Mouse (Mus musculus): ENCODE measurements around the gene Tnrc18. TPM values are rescaled to one million over a fixed set of nuclear protein-coding genes. Genes with fewer than 3 reads are reported as not detected.

The Tnrc18 gene
- polyA plus RNA-seq, 1 experiment: 0.97 TPM

DNA sequence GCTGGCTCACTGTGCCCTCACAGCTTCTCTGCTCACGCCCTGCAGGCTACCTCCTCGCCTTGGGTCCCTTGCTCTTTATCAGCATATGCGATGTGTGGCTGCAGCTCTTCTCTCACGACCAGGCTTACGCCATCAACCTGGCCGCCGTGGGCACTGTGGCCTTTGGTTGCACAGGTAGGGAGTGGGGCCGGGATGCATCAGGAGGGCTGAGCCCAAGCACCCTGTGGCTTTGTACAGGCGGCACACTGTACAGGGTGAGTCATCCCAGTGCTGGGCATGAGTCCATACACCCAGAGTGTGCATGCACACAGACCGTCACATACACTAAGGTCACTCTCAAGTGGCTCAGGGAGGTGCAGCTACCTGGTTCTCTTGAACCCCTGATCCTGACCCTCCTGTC lies 103.5 kb downstream of the Tnrc18 start:
- no peaks in the 10 kb centered on the region for H3K36me3 ChIP-seq (ENCODE audit: control insufficient read depth)
- H3K4me1 ChIP-seq (ENCODE audit: control insufficient read depth): no peaks in the 10 kb centered on the region
- no peak overlapping the region for H3K4me3 ChIP-seq (replicated peaks)
- no peaks in the 10 kb centered on the region; the same call in 1 of the 2 replicates for H3K27me3 ChIP-seq (ENCODE audit: control insufficient read depth)
- peaks cover 14% of the 10 kb centered on the region for H3K9me3 ChIP-seq (ENCODE audit: control insufficient read depth, low read length)
- TF ChIP-seq GATA1 (IDR thresholded peaks at IDR 0.05; ENCODE audit: low read length) (no peak), TAL1 (IDR thresholded peaks at IDR 0.05; ENCODE audit: low read length) (peak; percentile 24; the same call in 1 of the 3 replicates)

DNA sequence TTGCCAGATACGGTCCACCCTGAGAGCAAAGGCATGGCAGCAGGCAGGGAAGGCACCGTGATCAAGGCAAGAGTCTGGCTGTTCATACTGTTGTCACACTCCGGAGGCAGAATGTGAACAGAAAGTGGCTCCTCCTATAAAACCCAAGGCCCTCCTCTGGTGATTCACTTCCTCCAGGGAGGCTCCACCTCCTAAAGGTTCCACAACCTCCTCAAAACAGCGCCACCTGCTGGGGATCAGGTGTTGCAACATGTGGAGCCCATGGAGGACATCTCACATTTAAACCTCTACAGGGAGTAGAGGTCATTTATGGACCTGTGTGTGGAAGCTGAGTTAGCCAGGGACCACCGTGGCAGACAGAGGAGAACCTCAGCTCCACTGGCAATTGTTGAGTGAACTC lies 105.1 kb downstream of the Tnrc18 start:
- TF ChIP-seq TAL1 (IDR thresholded peaks at IDR 0.05; ENCODE audit: low read length) (no peak), GATA1 (IDR thresholded peaks at IDR 0.05; ENCODE audit: low read length) (no peak)
- Histone ChIP-seq H3K36me3 (ENCODE audit: control insufficient read depth) (no peaks in the 10 kb centered on the region), H3K4me3 (replicated peaks) (no peak overlapping the region), H3K9me3 (ENCODE audit: control insufficient read depth, low read length) (peaks cover 14% of the 10 kb centered on the region), H3K4me1 (ENCODE audit: control insufficient read depth) (no peaks in the 10 kb centered on the region), H3K27me3 (ENCODE audit: control insufficient read depth) (no peaks in the 10 kb centered on the region; the same call in 1 of the 2 replicates)

DNA sequence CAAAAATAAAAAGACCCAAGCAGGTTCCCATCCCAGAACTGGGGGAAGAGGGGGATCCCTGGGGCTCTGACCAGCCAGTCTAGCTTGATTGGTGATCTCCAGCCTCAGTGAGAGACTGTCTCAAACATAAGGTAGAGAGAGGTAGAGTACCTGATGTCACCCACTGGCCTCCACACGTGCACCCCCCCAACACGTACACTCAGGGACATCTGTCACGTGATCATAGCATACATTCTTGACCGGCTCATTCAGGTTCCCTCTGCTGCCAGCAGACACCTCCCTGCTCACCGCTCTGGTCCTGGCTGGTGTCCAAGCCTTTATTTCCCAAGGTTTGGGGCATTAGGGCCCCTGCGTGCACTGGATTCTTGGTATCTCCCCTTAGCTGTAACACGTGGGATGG lies 108.0 kb downstream of the Tnrc18 start:
- H3K36me3 ChIP-seq (ENCODE audit: control insufficient read depth): no peaks in the 10 kb centered on the region
- peaks cover 14% of the 10 kb centered on the region for H3K9me3 ChIP-seq (ENCODE audit: control insufficient read depth, low read length)
- TF ChIP-seq GATA1 (IDR thresholded peaks at IDR 0.05; ENCODE audit: low read length) (no peak), TAL1 (IDR thresholded peaks at IDR 0.05; ENCODE audit: low read length) (no peak)
- H3K4me3 ChIP-seq (replicated peaks): no peak overlapping the region
- no peaks in the 10 kb centered on the region for H3K4me1 ChIP-seq (ENCODE audit: control insufficient read depth)
- H3K27me3 ChIP-seq (ENCODE audit: control insufficient read depth): peaks cover 2% of the 10 kb centered on the region; the same call in 1 of the 2 replicates

DNA sequence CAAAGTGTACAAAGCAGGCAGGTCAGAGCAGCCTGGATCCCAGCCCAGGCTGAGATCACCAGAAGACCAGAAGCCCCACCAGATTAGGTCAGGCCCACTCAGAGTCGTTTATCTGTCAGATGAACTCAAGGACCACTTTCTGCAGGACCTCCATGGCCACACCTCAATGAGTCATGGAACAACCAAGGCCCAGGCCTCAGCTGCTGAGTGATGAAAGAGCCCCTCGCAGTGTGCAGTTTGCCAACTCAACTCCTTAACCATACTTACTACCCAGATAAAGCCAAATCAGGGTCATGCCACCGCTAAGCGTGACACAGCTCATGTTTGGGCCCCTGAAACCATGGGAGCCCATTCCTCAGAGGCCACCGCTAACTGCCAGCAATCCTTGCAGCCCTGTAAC lies 109.8 kb downstream of the Tnrc18 start:
- TF ChIP-seq TAL1 (IDR thresholded peaks at IDR 0.05; ENCODE audit: low read length): no peak
- TF ChIP-seq GATA1 (IDR thresholded peaks at IDR 0.05; ENCODE audit: low read length): no peak
- Histone ChIP-seq H3K36me3 (ENCODE audit: control insufficient read depth) (no peaks in the 10 kb centered on the region), H3K27me3 (ENCODE audit: control insufficient read depth) (peaks cover 19% of the 10 kb centered on the region), H3K4me3 (replicated peaks) (no peak overlapping the region), H3K4me1 (ENCODE audit: control insufficient read depth) (no peaks in the 10 kb centered on the region), H3K9me3 (ENCODE audit: control insufficient read depth, low read length) (peaks cover 11% of the 10 kb centered on the region)

DNA sequence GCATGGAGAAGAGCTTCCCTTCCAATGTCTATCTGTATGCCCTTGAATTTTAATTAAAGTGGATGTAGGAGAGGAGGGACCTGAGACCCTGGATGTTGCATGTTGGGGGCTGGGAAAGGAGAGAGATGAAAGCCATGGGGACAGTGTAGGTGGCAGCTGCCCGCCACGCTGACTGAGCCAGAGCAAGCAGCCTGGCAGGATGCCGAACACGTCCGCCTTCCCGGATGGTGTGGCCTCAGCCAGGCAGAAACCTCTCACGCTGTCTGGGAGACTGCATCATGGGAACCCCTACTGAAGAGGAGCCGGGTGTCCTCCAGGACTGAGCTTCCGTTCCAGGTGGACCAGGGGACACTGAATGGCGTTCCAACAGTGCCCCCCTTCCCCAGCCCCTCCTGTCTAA lies 113.9 kb downstream of the Tnrc18 start:
- Histone ChIP-seq H3K9me3 (ENCODE audit: control insufficient read depth, low read length) (peaks cover 9% of the 10 kb centered on the region), H3K36me3 (ENCODE audit: control insufficient read depth) (no peaks in the 10 kb centered on the region), H3K4me3 (replicated peaks) (no peak overlapping the region), H3K27me3 (ENCODE audit: control insufficient read depth) (peaks cover 49% of the 10 kb centered on the region), H3K4me1 (ENCODE audit: control insufficient read depth) (peaks cover 13% of the 10 kb centered on the region)
- TF ChIP-seq TAL1 (IDR thresholded peaks at IDR 0.05; ENCODE audit: low read length): no peak
- no peak for TF ChIP-seq GATA1 (IDR thresholded peaks at IDR 0.05; ENCODE audit: low read length)

DNA sequence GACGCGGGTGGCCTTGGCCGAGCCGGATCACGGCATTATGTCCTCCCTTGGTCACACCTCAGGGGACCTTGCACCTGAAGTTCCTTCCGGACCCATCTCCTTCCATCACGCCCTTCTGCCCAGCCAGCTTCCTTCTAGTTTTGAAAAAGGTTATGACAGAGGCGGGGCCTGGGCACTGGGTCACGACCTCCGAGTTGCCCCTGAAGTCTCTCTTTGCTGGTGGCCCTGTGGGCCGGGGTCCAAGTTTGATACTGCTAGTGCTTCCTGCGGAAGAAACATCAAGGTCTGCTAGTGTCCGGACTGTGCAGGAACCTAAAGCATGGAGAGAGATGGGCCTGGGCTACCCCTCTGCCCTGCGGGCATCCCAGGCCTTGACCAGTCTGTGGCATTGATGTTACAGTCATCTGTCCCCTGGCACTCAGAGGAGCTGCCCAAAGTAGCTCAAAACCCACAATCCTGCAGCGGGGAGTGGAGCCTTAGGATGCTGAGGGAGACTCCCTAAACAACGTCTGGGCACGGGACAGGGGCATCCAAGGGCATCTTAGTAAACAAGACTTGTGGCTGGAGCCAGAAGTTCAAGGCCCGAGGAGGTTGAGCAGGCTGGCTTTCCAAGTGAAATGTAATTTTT lies 114.8 kb downstream of the Tnrc18 start:
- TF ChIP-seq GATA1 (IDR thresholded peaks at IDR 0.05; ENCODE audit: low read length) (no peak), TAL1 (IDR thresholded peaks at IDR 0.05; ENCODE audit: low read length) (no peak)
- Histone ChIP-seq H3K4me1 (ENCODE audit: control insufficient read depth) (peaks cover 13% of the 10 kb centered on the region), H3K36me3 (ENCODE audit: control insufficient read depth) (no peaks in the 10 kb centered on the region), H3K27me3 (ENCODE audit: control insufficient read depth) (peaks cover 53% of the 10 kb centered on the region), H3K4me3 (replicated peaks) (peak overlapping the region; percentile 33), H3K9me3 (ENCODE audit: control insufficient read depth, low read length) (peaks cover 10% of the 10 kb centered on the region)

DNA sequence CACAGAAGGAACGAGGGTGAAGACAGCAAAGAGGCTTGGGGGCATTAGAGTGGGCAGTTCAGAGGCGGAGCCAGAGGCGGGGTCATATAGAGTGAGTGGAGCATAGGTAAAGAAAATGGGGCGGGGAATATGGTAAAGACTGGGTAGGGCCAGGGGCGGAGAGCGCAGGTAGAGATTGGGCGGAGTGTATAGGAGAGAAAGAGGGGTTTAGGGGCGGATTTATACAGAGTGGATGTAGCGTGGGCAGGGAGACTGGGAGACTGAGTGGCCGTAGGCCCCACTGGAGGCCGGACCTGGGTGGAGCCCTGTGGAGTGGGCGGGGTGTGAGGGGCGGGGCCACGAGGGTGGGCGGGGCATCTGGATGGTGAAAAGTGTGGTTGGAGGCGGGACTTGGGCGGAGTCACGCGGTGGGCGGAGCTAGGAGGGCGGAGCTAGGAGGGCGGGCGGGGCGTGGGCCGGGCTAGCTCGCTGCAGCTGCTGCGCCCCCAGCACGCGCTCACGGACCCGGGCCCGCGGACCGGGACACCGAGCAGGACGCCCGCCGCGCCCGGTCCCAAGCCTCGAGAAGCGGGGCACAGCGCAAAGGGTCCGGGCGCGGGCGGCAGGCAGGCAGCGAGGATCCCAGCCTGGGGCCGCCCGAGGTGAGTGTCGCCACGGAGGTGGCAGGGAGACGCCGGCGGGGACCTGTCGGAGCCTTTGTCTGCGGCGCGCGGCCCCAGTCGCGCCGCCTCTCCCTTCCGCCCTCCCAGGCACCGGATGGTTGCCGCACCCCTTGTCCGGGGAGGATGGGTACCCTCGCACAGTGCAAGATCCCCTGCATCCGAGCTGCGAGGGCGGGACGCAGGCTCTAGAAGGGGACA lies 115.6 kb downstream of the Tnrc18 start:
- H3K4me3 ChIP-seq (replicated peaks): peak overlapping the region; percentile 33
- H3K36me3 ChIP-seq (ENCODE audit: control insufficient read depth): no peaks in the 10 kb centered on the region
- peaks cover 53% of the 10 kb centered on the region for H3K27me3 ChIP-seq (ENCODE audit: control insufficient read depth)
- H3K4me1 ChIP-seq (ENCODE audit: control insufficient read depth): peaks cover 13% of the 10 kb centered on the region
- TF ChIP-seq GATA1 (IDR thresholded peaks at IDR 0.05; ENCODE audit: low read length) (no peak), TAL1 (IDR thresholded peaks at IDR 0.05; ENCODE audit: low read length) (no peak)
- peaks cover 10% of the 10 kb centered on the region for H3K9me3 ChIP-seq (ENCODE audit: control insufficient read depth, low read length)

DNA sequence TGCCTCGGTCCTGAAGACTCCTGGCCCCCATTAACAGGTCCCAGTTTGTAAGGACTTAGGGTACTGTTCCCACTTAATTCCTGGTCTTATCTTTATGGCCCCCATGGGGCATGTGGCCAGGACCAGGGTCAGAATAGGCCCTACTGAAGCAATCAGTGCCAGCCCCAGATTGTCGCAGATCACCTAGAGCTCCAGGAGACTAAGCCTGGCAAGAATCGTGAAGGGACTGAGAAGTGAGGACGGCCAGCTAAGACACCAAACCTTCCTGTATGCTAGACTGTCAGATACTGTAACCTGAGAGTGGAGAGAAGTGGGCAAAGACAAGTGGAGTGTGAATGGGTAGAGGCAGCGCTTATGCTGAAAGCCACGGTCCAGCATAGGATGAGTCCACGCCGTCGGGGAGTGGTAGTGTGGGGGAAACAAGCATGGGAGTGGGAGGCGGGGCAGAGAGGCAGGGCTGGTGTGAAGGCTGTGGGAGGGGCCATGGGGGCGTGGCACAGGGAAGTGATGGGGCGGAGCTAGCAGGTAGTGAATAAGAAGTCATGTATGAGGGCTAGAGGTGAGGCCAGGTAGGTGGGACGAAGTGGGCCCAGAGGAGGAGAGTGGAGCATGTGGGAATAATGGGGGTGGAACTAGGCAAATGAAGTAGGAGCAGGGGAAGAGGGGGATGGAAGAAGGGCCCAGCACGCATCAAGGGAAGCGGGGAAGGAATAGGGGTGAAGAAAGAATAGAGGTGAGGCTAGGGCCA lies 116.4 kb downstream of the Tnrc18 start:
- Histone ChIP-seq H3K9me3 (ENCODE audit: control insufficient read depth, low read length) (peaks cover 10% of the 10 kb centered on the region), H3K4me3 (replicated peaks) (no peak overlapping the region), H3K4me1 (ENCODE audit: control insufficient read depth) (peaks cover 13% of the 10 kb centered on the region), H3K27me3 (ENCODE audit: control insufficient read depth) (peaks cover 55% of the 10 kb centered on the region), H3K36me3 (ENCODE audit: control insufficient read depth) (no peaks in the 10 kb centered on the region)
- TF ChIP-seq TAL1 (IDR thresholded peaks at IDR 0.05; ENCODE audit: low read length) (no peak), GATA1 (IDR thresholded peaks at IDR 0.05; ENCODE audit: low read length) (no peak)

DNA sequence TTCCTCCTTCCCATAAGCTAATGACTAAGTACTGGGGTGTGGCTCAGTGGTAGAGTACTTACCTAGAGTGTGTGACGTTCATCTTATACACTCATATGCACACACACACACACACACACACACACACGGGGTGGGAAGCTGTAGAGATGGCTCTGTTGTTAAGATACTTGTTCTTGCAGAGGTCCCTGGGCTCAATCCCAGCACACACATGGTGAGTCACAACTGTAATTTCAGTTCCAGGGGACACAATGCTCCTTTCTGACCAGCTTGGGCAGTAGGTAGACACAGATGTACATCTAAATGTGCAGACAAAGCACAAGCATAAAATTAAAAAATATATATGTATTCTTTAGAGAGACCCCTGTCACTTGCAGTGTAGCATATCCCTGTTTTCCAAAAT lies 119.7 kb downstream of the Tnrc18 start:
- Histone ChIP-seq H3K4me1 (ENCODE audit: control insufficient read depth) (peaks cover 13% of the 10 kb centered on the region), H3K27me3 (ENCODE audit: control insufficient read depth) (peaks cover 36% of the 10 kb centered on the region), H3K36me3 (ENCODE audit: control insufficient read depth) (no peaks in the 10 kb centered on the region), H3K4me3 (replicated peaks) (no peak overlapping the region), H3K9me3 (ENCODE audit: control insufficient read depth, low read length) (peaks cover 10% of the 10 kb centered on the region)
- TF ChIP-seq TAL1 (IDR thresholded peaks at IDR 0.05; ENCODE audit: low read length) (no peak), GATA1 (IDR thresholded peaks at IDR 0.05; ENCODE audit: low read length) (no peak)

Data from erythroblast, embryonic 14.5 days (primary cell).